Mouse (Mus musculus): Measurements from ENCODE around the gene Pld3. TPM values are rescaled to one million over a fixed set of nuclear protein-coding genes. Genes with fewer than 3 reads are reported as not detected.

Pld3 gene
- total RNA-seq (2023) = 19.1 and 19.8 TPM in 2 replicates

GRCm38 (mm10) chr7:27552931-27553513 lies at the start of gene Pld3, which contains the start of gene 2310022A10Rik:
TSS of gene Pld3 (minus strand) at chr7:27553218.
TSS of gene 2310022A10Rik (plus strand) at chr7:27553233.

GRCm38 (mm10) chr7:27591266-27592216 lies 38.5 kb upstream of the Pld3 start, which contains the start of gene Akt2:
TSS of gene Akt2 (plus strand) at chr7:27591552.

GRCm38 (mm10) chr7:27522967-27523366 lies 30.1 kb downstream of the Pld3 start, which contains the start of gene Hipk4:
TSS of gene Hipk4 (plus strand) at chr7:27523267.

DNA sequence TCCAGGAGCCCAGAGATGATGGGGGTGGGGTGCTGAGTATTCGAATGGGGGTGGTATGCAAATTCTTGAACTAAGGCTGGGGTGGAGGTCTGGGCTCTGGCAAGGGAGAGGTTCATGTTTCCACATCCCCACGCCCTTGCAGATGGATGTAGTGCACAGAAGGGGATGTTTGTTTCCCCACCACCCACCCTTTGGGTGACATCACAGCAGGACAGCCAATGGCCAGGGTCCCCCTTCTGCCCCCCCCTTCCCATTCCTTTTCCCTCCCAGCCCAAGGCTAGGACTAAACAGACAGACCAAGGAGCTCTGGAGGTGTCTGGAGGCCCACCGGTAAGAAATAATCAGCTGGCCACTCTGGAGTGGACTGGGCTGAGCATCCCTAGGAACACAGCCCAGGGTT lies 54.0 kb downstream of the Pld3 start, which contains the start of gene Prx:
TSS of gene Prx (plus strand) at position 289 of the 400 bp plus-strand sequence.

GRCm38 (mm10) chr7:27486770-27487697 lies 66.0 kb downstream of the Pld3 start, which contains the start of gene Sertad1:
TSS of gene Sertad1 (plus strand) at chr7:27486910.

Other genes with a start within 250 kb of the Pld3 start
- gene Ltbp4, start 215.5 kb downstream of the Pld3 start, total RNA-seq (2023) = 0.11 and 0.16 TPM in 2 replicates
- 103 and 111 TPM in 2 replicates for gene Shkbp1, start 197.2 kb downstream of the Pld3 start, total RNA-seq (2023)
- 0.84 and 20.0 TPM in 2 replicates for gene Gm20479, start 195.8 kb downstream of the Pld3 start, total RNA-seq (2023)
- gene Sptbn4, start 105.5 kb downstream of the Pld3 start, total RNA-seq (2023) = 0.09 TPM in 1 of 2 replicates, not detected in the other
- 12.3 and 21.6 TPM in 2 replicates for gene Blvrb, start 105.2 kb downstream of the Pld3 start, total RNA-seq (2023)
- gene Sertad3, start 79.5 kb downstream of the Pld3 start, total RNA-seq (2023) = 25.7 and 30.8 TPM in 2 replicates
- gene Sertad1, start 66.3 kb downstream of the Pld3 start, total RNA-seq (2023) = 42.4 and 47.3 TPM in 2 replicates
- 0.41 and 0.88 TPM in 2 replicates for gene Prx, start 53.9 kb downstream of the Pld3 start, total RNA-seq (2023)
- gene Hipk4, start 30.0 kb downstream of the Pld3 start, total RNA-seq (2023) = 0.35 TPM in 1 of 2 replicates, not detected in the other
- 11.5 and 13.0 TPM in 2 replicates for gene 2310022A10Rik, start within 50 bp of the Pld3 start, total RNA-seq (2023)
- gene Akt2, start 38.3 kb upstream of the Pld3 start, total RNA-seq (2023) = 126 and 159 TPM in 2 replicates
- gene Ttc9b, start 100.7 kb upstream of the Pld3 start, total RNA-seq (2023) = not detected in 2 replicates
- 3.6 and 5.3 TPM in 2 replicates for gene Map3k10, start 121.4 kb upstream of the Pld3 start, total RNA-seq (2023)
- 0.09 and 0.20 TPM in 2 replicates for gene Zfp607b, start 136.1 kb upstream of the Pld3 start, total RNA-seq (2023)
- 1.9 and 2.9 TPM in 2 replicates for gene Zfp60, start 178.2 kb upstream of the Pld3 start, total RNA-seq (2023)